Mouse (Mus musculus): Measurements from ENCODE around the gene C530008M17Rik. TPM values are rescaled to one million over a fixed set of nuclear protein-coding genes. Genes with fewer than 3 reads are reported as not detected.

C530008M17Rik gene
- total RNA-seq, 2 experiments from 2014 or later = 89.9 to 92.4 TPM

- Histone ChIP-seq H3K4me3 (no peak overlapping the region), H3K27ac (no peak overlapping the region)
- no peak for TF ChIP-seq CTCF (conservative IDR thresholded peaks at IDR 0.05)
- no peak for DNase-seq (ENCODE audit: low spot score in 2 of 2)
These were observed 11.0 kb upstream of the C530008M17Rik start for GRCm38 (mm10) chr5:76645091-76645868.

GRCm38 (mm10) chr5:76649897-76650296 lies 6.4 kb upstream of the C530008M17Rik start:
- TF ChIP-seq CTCF (conservative IDR thresholded peaks at IDR 0.05) = no peak
- no peak for DNase-seq (ENCODE audit: low spot score in 2 of 2)
- H3K27ac ChIP-seq = no peak overlapping the region
- H3K4me3 ChIP-seq = no peak overlapping the region

DNA sequence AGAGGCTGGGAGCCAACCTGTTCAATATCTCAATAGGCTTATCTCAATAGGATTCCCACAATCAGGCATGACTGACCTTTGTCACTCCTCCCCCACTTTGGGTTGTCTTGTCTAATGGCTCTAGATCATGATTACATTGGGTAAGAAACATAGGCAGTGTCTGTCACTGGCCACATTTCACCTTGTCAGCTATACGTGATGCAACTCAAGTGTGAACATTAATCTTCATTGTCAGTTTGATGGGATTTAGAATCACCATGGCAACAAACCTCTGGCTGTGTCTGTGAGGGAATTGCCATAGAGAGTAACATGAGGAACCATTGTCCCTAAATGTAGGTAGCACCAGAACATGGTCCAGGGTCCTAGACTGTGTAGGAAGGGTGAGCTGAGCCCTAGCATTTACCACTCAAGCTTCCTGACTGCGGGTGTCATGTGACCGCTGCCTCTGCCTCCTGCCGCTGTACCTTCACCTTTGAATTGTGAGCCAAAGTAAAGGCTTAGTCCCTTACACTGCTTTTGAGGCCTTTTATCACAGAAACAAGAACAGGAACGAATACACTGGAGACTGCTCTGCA lies 5.1 kb upstream of the C530008M17Rik start:
- TF ChIP-seq CTCF (conservative IDR thresholded peaks at IDR 0.05) = no peak
- Histone ChIP-seq H3K27ac (no peak overlapping the region), H3K4me3 (no peak overlapping the region)
- DNase-seq (ENCODE audit: low spot score in 2 of 2) = no peak

- Histone ChIP-seq H3K27ac (peak overlapping the region; percentile 88), H3K4me3 (peak overlapping the region; percentile 60)
- DNase-seq (ENCODE audit: low spot score in 2 of 2) = peak; percentile 56 to 64
- TF ChIP-seq CTCF (conservative IDR thresholded peaks at IDR 0.05) = peak; percentile 65
These were observed 1.2 kb downstream of the C530008M17Rik start for GRCm38 (mm10) chr5:76657245-76658083.

DNA sequence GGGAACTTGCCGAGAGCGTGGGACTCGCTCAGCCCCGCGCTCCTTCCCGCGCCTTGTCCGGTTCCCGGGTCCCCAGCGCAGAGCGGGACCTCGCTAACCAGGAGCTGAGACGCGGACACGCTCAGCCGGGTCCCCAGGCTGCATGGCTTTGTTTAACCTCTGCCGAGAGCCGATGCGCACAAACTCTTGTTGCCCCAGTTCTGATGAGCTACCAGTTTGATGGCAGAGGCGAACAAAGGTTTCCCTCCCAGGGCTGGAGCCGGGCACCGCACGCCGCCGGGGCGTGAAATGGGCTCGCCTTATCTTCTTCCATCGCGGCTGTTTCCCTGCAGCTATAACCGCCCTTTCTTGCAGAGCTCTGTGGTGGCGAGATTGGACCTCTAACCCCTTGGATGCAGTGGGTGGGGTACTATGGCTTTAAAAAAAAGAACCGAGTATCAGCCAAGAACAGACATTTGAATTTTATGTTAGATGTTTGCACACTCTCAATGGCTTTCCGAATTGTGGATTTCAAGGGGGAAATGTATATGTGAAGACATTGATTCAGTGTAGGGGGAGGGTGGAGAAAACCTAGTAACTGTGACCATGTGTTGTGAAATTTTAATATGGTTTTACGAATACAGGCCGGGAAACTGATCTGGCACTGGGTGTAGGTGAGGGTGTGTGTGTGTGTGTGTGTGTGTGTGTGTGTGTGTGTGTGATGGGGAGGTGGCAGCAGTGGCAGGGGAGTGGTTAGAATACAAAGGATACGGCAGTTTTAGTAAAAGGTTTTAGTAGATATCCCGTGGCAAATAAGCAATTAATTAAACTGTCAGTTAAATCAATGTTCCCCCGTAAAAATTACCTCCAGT lies 2.0 kb downstream of the C530008M17Rik start:
- Histone ChIP-seq H3K27ac (peak overlapping the region; percentile 88), H3K4me3 (peak overlapping the region; percentile 60)
- no peak for TF ChIP-seq CTCF (conservative IDR thresholded peaks at IDR 0.05)
- peak in 1 of 2 experiments; percentile 19 for DNase-seq (ENCODE audit: low spot score in 2 of 2)

DNA sequence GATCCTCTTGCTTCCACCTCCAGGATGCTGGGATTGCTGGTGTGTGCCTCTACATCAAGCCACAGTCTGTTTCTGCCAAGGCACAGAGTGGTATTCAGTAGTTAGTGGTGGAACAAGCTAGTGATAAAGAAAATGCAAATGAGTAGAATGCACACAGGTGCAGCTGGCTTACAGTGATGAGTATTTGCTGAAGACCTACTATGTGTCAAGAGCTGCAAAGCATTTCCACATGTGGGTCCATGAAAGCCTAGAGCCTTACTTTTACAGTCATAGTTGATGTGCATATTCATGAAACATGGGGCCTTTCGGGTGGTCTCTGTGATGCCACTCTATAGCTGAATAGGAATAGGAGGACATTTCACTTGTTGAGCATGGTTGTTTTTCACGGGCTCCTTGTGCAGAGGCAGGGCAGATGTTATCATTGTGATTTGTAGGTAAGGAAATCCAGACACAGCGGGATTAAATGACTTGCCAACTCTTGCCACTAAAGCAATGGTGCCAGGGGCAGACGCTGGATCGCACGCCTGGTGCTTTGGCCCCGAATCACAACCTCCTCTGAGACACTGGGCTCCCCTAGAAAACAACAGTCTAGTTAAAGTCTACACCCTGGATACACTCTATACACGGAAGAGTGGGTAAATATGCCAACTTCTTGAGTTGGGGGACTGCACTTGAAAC lies 3.8 kb downstream of the C530008M17Rik start:
- TF ChIP-seq CTCF (conservative IDR thresholded peaks at IDR 0.05) = no peak
- Histone ChIP-seq H3K27ac (no peak overlapping the region), H3K4me3 (no peak overlapping the region)
- DNase-seq (ENCODE audit: low spot score in 2 of 2) = no peak

- Histone ChIP-seq H3K4me3 (no peak overlapping the region), H3K27ac (no peak overlapping the region)
- DNase-seq (ENCODE audit: low spot score in 2 of 2) = no peak
- TF ChIP-seq CTCF (conservative IDR thresholded peaks at IDR 0.05) = no peak
These were observed 5.0 kb downstream of the C530008M17Rik start for GRCm38 (mm10) chr5:76661310-76661709.

GRCm38 (mm10) chr5:76664936-76665335 lies 8.6 kb downstream of the C530008M17Rik start:
- TF ChIP-seq CTCF (conservative IDR thresholded peaks at IDR 0.05) = no peak
- H3K4me3 ChIP-seq = no peak overlapping the region
- H3K27ac ChIP-seq = no peak overlapping the region
- DNase-seq (ENCODE audit: low spot score in 2 of 2) = no peak

GRCm38 (mm10) chr5:76665421-76665820 lies 9.1 kb downstream of the C530008M17Rik start:
- Histone ChIP-seq H3K4me3 (no peak overlapping the region), H3K27ac (no peak overlapping the region)
- no peak for DNase-seq (ENCODE audit: low spot score in 2 of 2)
- TF ChIP-seq CTCF (conservative IDR thresholded peaks at IDR 0.05) = no peak

DNA sequence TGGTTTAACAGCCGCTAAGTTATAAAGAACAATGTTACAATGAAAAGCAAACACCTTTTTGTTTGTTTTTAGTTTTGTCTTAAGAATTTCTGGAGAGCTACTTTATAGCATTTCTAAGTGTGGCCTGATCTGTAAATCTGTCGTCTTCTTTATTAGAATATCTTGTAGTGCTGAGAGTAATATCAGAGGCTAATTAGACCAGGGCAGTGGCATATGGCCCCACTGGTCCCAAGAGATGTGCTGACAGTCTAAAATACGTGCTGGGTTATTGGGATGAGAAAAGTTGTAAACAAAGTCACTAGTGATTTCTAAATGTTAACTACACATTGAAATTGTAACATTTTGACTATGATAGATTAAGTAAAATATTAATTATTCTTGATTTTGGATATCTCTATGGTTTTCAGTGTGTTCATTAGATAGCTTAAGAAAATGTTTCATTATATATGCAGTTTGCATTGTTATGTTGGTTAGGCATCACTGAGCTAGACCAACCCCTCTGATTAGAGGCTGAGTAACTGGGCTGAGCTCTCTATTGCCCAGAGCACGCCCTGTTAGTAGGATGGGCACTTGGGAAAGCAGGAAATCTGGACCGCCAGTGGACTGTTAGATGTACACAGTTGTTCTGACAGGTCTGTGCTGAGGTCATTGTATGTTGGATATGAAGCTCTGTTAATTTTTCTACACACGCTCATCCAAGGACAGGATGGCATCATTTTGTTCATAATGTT lies 9.9 kb downstream of the C530008M17Rik start:
- Histone ChIP-seq H3K4me3 (no peak overlapping the region), H3K27ac (no peak overlapping the region)
- no peak for DNase-seq (ENCODE audit: low spot score in 2 of 2)
- no peak for TF ChIP-seq CTCF (conservative IDR thresholded peaks at IDR 0.05)

GRCm38 (mm10) chr5:76668118-76668517 lies 11.8 kb downstream of the C530008M17Rik start:
- H3K27ac ChIP-seq = no peak overlapping the region
- TF ChIP-seq CTCF (conservative IDR thresholded peaks at IDR 0.05) = no peak
- no peak for DNase-seq (ENCODE audit: low spot score in 2 of 2)
- no peak overlapping the region for H3K4me3 ChIP-seq
